Mouse (Mus musculus) hindbrain, postnatal 0 days (tissue): ENCODE measurements around the gene C2cd4a. TPM values are rescaled to one million over a fixed set of nuclear protein-coding genes. Genes with fewer than 3 reads are reported as not detected.

ENCODE experiments used
- ATAC-seq: fragments of 200-750 bp; cut with Nextera tagmentation; 2 replicates; pipeline ENCODE4 v1.8.0; 2017; ENCODE audit warnings: mild to moderate bottlenecking, moderate TSS enrichment, moderate library complexity
- DNase-seq: peaks from one replicate; pipeline ENCODE4 v3.0.0-alpha.2; 2015; ENCODE audit warnings: low spot score
- H3K27ac ChIP-seq: fragments of 300-500 bp; sonication (generic); 2 replicates; pipeline ENCODE4 v1.5.1; 2014; ENCODE audit warnings: mild to moderate bottlenecking
- H3K27me3 ChIP-seq: fragments of 300-500 bp; sonication (generic); 2 replicates; pipeline ENCODE4 v1.6.1; 2014; ENCODE audit warnings: low read length, mixed read lengths; ENCODE audit not compliant: insufficient read depth
- H3K36me3 ChIP-seq: fragments of 300-500 bp; sonication (generic); 2 replicates; pipeline ENCODE4 v1.6.1; 2014; ENCODE audit warnings: low read length, mixed read lengths; ENCODE audit not compliant: insufficient read depth
- H3K4me1 ChIP-seq: fragments of 300-500 bp; sonication (generic); 2 replicates; pipeline ENCODE4 v1.6.1; 2014; ENCODE audit warnings: antibody characterized with exemption, low read length, mixed read lengths; ENCODE audit not compliant: insufficient read depth
- H3K4me2 ChIP-seq: fragments of 300-500 bp; sonication (generic); 2 replicates; pipeline ENCODE4 v1.6.1; 2014; ENCODE audit warnings: low read depth, mild to moderate bottlenecking, low read length, moderate library complexity, mixed read lengths
- H3K4me3 ChIP-seq: fragments of 300-500 bp; sonication (generic); 2 replicates; pipeline ENCODE4 v1.5.1; 2014; ENCODE audit warnings: low read length
- H3K9ac ChIP-seq: fragments of 300-500 bp; sonication (generic); replicated peaks from 2 replicates; pipeline ENCODE4 v1.6.1; 2014; ENCODE audit warnings: mild to moderate bottlenecking, low read length, moderate library complexity, mixed read lengths
- H3K9me3 ChIP-seq: fragments of 300-500 bp; sonication (generic); 2 replicates; pipeline ENCODE4 v1.6.1; 2016; ENCODE audit warnings: low read length, mixed read lengths
- CTCF ChIP-seq: IDR thresholded peaks from 2 replicates; pipeline ENCODE4 v1.5.1; 2016; ENCODE audit warnings: antibody characterized with exemption, control low read depth, low read depth
- WGBS: fragments of 180-500 bp; shearing (Covaris S2); extraction: QIAGEN DNeasy Blood & Tissue Kit; methylation state at CpG from one replicate; pipeline ENCODE4 v1.1.7; 2014; 5-methylcytosine and 5-hydroxymethylcytosine counted together
- polyA plus RNA-seq: library from polyadenylated mRNA; unstranded; fragments of >200 nt; fragmentation: Nextera tagmentation; extraction: Ambion mirVana; gene quantifications from 2 replicates; pipeline ENCODE4 v1.2.1, GENCODE M21; 2015
- total RNA-seq: library from RNA; depleted of rRNA; stranded (reverse); fragments of >200 nt; gene quantifications from 2 replicates; pipeline ENCODE4 v1.2.3, GENCODE M21; 2014

The C2cd4a gene
- total and polyA plus RNA-seq, 2 experiments from 2014 or later = 0.59 to 4.4 TPM

DNA sequence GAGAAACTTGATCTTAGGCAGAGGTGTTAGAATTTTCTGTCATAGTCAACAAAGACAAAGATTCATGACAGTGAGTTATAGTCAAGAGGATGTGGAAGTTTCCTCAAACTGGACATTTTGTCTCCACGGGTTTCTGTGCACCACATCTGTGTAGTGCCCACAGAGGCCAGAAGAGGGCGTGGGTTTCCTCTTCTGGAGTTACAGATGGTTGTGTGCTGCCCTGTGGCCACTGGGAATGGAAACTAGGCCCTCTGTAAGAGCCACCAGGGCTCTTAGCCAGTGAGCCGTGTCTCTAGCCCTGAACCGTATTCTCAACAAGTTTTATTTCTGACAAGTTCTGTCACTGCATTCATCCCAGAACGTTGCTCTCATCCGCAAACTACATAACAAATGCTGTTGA is 21.6 kb downstream of the C2cd4a start:
- Histone ChIP-seq H3K9me3 (no peaks in the 10 kb centered on the region), H3K27ac (no peak overlapping the region), H3K27me3 (no peaks in the 10 kb centered on the region), H3K4me3 (no peak overlapping the region), H3K4me1 (no peaks in the 10 kb centered on the region), H3K9ac (no peak overlapping the region), H3K4me2 (no peak overlapping the region), H3K36me3 (no peaks in the 10 kb centered on the region)
- TF ChIP-seq CTCF = peak; percentile 46
- WGBS = 60% methylated on average over 6 of the region's 6 CpGs
- DNase-seq (peak; percentile 16), ATAC-seq (no peak)

DNA sequence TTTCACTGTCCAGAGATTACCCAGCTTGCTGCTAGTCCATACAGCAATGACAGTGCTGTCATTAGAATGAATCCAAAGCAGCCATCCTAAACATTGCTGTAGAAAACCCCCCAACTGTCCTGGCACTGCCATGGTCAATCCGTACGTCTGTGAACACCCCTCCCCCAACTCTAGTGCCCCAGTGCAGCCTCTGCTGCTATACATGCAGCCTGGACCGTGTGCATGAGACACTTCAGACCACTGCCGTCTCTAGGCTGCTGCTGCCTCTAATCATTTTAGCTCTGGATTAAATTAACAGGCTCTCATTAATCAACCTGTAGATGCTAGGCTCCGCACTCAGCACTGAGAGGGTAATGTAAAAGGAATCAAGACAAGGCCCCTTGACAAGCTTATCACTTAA is 25.1 kb downstream of the C2cd4a start:
- Histone ChIP-seq H3K36me3 (no peaks in the 10 kb centered on the region), H3K9me3 (no peaks in the 10 kb centered on the region), H3K4me2 (no peak overlapping the region), H3K4me3 (no peak overlapping the region), H3K27ac (no peak overlapping the region), H3K4me1 (no peaks in the 10 kb centered on the region), H3K9ac (no peak overlapping the region), H3K27me3 (no peaks in the 10 kb centered on the region)
- DNase-seq (no peak), ATAC-seq (no peak)
- WGBS = 59% methylated on average over 5 of the region's 5 CpGs
- no peak for TF ChIP-seq CTCF

DNA sequence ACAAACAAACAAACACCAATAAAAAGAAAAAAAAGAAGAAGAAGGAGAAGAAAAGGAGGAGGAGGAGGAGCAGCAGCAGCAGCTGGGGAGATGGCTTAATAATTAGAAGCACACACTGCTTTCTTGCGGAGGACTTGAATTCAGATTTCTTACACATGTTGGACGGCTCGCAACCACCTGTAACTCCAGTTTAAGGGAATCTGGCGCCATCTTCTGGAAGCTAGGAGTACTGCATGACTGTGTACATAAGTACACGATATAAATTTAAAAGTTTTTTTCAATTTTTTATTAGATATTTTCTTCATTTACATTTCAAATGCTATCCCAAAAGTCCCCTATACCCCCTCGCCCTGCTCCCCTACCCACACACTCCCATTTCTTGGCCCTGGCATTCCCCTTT is 29.9 kb downstream of the C2cd4a start:
- peak; percentile 71 for TF ChIP-seq CTCF

DNA sequence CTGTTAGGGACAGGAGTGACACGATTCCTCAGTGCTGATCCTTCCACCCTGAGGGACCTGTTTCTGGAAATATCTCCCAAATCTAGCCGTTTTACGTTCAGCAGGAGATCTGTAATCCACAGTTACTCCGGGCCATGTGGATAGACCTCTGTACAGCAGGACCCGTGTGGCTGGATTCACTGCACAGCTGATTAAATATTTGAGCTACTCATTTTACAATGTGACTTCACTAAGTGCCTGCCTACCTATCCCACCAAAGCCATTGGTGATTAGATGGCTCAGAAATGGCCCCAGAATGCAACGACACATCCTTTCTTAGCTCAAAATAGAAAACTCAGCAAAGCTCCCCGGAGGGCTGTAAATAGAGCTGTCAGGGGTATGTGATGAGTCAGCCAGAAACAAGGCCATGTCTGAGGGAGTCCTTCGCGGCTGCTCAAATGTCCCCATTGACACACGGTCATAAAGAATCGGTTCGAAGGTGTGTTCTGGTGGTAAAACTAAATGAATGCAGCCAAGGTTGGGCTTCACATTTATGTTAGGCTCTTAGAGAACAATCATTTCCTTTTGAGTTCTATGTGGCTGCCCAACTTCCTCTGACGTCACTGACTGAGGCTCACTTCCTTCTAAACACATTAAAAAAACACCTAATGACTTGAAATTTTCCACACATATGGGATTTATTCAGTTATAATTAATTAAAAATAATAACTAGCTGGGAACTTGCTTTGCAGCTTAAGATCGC is 32.9 kb downstream of the C2cd4a start:
- Histone ChIP-seq H3K36me3 (no peaks in the 10 kb centered on the region), H3K4me1 (peaks cover 14% of the 10 kb centered on the region; the same call in 1 of the 2 replicates), H3K27ac (no peak overlapping the region), H3K4me2 (no peak overlapping the region), H3K27me3 (no peaks in the 10 kb centered on the region), H3K9me3 (no peaks in the 10 kb centered on the region), H3K9ac (no peak overlapping the region), H3K4me3 (no peak overlapping the region)
- 52% methylated on average over 14 of the region's 14 CpGs for WGBS
- TF ChIP-seq CTCF = no peak
- ATAC-seq = no peak
- DNase-seq = no peak

More for the DNA sequence above, 29.9 kb downstream of the C2cd4a start:
- 0 out of 2 replicates have a peak, but pooled peaks cover 3% of the 10 kb centered on the region for H3K4me1 ChIP-seq
- H3K9ac ChIP-seq = no peak overlapping the region
- no peak for ATAC-seq
- 35% methylated on average over 6 of the region's 6 CpGs for WGBS
- DNase-seq = peak; percentile 79
- H3K4me3 ChIP-seq = no peak overlapping the region
- no peaks in the 10 kb centered on the region for H3K36me3 ChIP-seq
- H3K27ac ChIP-seq = no peak overlapping the region
- H3K4me2 ChIP-seq = no peak overlapping the region
- no peaks in the 10 kb centered on the region for H3K9me3 ChIP-seq
- H3K27me3 ChIP-seq = no peaks in the 10 kb centered on the region

DNA sequence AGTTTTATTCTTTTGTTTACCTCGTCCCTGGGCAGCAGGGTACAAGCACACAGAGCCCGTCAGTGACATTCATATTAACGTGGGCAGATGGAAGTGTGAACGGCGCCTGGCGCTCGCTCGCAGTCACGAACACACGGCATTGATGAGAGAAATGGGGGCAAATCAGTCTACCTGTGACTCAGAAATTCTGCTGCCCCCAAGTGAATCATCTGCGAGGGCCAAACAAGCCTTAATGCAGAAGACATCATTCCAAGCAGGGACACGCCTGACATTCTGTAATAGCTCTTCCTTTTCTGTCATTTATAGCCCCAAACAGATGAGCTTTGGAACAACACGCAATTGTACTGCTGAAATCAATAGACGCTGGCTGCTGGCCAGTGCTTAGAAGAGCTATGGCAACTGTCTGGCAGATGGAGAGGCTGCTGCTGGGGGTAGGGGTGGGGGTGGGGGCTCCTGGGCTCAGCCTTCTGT is 36.9 kb downstream of the C2cd4a start:
- Histone ChIP-seq H3K4me1 (peaks cover 14% of the 10 kb centered on the region; the same call in 1 of the 2 replicates), H3K27me3 (no peaks in the 10 kb centered on the region), H3K36me3 (no peaks in the 10 kb centered on the region), H3K9me3 (no peaks in the 10 kb centered on the region), H3K4me2 (peak overlapping the region; percentile 30), H3K4me3 (no peak overlapping the region), H3K27ac (peak overlapping the region; percentile 57), H3K9ac (no peak overlapping the region)
- ATAC-seq (peak; percentile 66; the same call in 1 of the 2 replicates), DNase-seq (peak; percentile 82)
- 13% methylated on average over 14 of the region's 14 CpGs for WGBS
- no peak for TF ChIP-seq CTCF

DNA sequence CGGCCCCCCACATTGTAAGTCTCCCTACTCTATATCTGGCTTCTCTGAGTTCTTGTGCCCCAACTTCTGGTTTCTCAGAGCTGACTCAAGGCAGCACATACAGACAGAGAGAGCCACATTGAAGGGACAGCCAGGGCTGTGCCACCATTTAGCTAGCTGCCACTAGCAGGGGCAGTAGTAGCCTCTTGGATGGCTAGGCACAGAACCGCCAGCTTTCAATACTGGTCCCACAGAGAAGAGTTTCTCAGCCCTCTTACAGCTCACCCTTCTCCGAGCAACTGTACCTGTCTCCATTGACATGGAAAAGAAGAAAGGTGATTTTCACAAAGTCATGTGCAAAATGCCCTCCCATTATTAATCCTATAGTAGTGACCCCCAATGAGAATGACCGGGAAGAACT is 37.5 kb downstream of the C2cd4a start:
- Histone ChIP-seq H3K4me1 (peaks cover 14% of the 10 kb centered on the region; the same call in 1 of the 2 replicates), H3K4me3 (no peak overlapping the region), H3K9me3 (no peaks in the 10 kb centered on the region), H3K9ac (no peak overlapping the region), H3K36me3 (no peaks in the 10 kb centered on the region), H3K27me3 (no peaks in the 10 kb centered on the region), H3K27ac (no peak overlapping the region), H3K4me2 (peak overlapping the region; percentile 30)
- DNase-seq = no peak
- TF ChIP-seq CTCF = no peak
- WGBS = 67% methylated on average over 3 of the region's 4 CpGs
- ATAC-seq = no peak

DNA sequence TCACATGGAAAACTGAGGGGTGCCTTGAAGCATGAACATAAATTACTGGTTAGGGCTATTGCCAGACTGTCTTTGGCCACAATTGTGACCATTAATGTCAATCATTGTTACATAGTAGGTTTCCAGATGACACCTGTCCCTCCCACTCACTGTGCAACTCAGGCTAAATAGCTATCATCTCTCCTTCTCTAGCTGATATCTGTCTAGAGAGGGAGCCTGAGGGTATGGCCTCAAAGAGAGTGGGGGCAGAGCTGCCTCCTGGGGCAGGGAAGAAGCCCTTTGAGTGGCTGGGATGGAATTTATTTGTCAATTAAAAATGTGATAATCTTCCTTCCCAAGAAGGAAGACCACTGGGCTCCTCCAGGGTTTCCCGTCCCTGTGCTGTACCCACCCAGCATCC is 37.9 kb downstream of the C2cd4a start:
- no peak overlapping the region for H3K27ac ChIP-seq
- H3K27me3 ChIP-seq = no peaks in the 10 kb centered on the region
- H3K4me3 ChIP-seq = no peak overlapping the region
- TF ChIP-seq CTCF = no peak
- no peak for ATAC-seq
- no peaks in the 10 kb centered on the region for H3K36me3 ChIP-seq
- H3K9ac ChIP-seq = no peak overlapping the region
- H3K4me2 ChIP-seq = no peak overlapping the region
- peaks cover 13% of the 10 kb centered on the region; the same call in 1 of the 2 replicates for H3K4me1 ChIP-seq
- 82% methylated on average over 1 of the region's 1 CpGs for WGBS
- H3K9me3 ChIP-seq = no peaks in the 10 kb centered on the region
- no peak for DNase-seq
